ENCODE assay signal across 18 mouse cellular contexts in genomic region chr10:59013618-59014017, GRCm38 (mm10).
DNase-seq lines count a peak whose midpoint lies in the region; ATAC-seq and TF ChIP-seq lines count a peak whose summit lies in the region.
"Had no signal": no experiment of that assay in that cellular context is flagged by ENCODE, and none has a peak within 500 bp of the region (broad histone marks: within the 10 kb centered on the region; RNA-seq: fewer than 3 reads in every experiment).

No protein-coding gene starts in this region.

- H3K36me3 ChIP-seq in forebrain, embryonic 15.5 days: no peaks in the 10 kb centered on the region
- H3K36me3 ChIP-seq in forebrain, embryonic 11.5 days (ENCODE audit: control insufficient read depth, insufficient read depth, low read length): no peaks in the 10 kb centered on the region
- H3K36me3 ChIP-seq in midbrain, postnatal 0 days (ENCODE audit: insufficient read depth, low read length): no peaks in the 10 kb centered on the region
- no peaks in the 10 kb centered on the region for H3K36me3 ChIP-seq in midbrain, embryonic 11.5 days (ENCODE audit: control insufficient read depth, insufficient read depth, low read length)
- no peaks in the 10 kb centered on the region for H3K36me3 ChIP-seq in forebrain, postnatal 0 days (ENCODE audit: insufficient read depth)
- H3K36me3 ChIP-seq: embryonic facial prominence, embryonic 13.5 days; heart, embryonic 13.5 days; hindbrain, embryonic 12.5 days had no signal

- no peak overlapping the region for H3K4me3 ChIP-seq in forebrain, embryonic 15.5 days
- H3K4me3 ChIP-seq in forebrain, embryonic 11.5 days (ENCODE audit: low read depth, low read length): no peak overlapping the region
- H3K4me3 ChIP-seq in midbrain, postnatal 0 days (ENCODE audit: low read depth, low read length): no peak overlapping the region
- H3K4me3 ChIP-seq in midbrain, embryonic 11.5 days (ENCODE audit: low read depth, low read length): no peak overlapping the region
- H3K4me3 ChIP-seq in forebrain, postnatal 0 days (ENCODE audit: low read depth, low read length): no peak overlapping the region
- H3K4me3 ChIP-seq: embryonic facial prominence, embryonic 13.5 days; heart, embryonic 13.5 days; hindbrain, embryonic 12.5 days had no signal

- no peak for TF ChIP-seq CTCF in midbrain, postnatal 0 days (IDR thresholded peaks at IDR 0.05)
- no peak for TF ChIP-seq CTCF in forebrain, postnatal 0 days (IDR thresholded peaks at IDR 0.05; ENCODE audit: low read depth)

- H3K4me1 ChIP-seq in forebrain, embryonic 15.5 days: no peaks in the 10 kb centered on the region
- no peaks in the 10 kb centered on the region for H3K4me1 ChIP-seq in forebrain, embryonic 11.5 days (replicated peaks; ENCODE audit: control insufficient read depth, insufficient read depth, low read length)
- H3K4me1 ChIP-seq in midbrain, postnatal 0 days (ENCODE audit: insufficient read depth, low read length): no peaks in the 10 kb centered on the region
- H3K4me1 ChIP-seq in midbrain, embryonic 11.5 days (ENCODE audit: control insufficient read depth, insufficient read depth, low read length): no peaks in the 10 kb centered on the region
- H3K4me1 ChIP-seq in forebrain, postnatal 0 days (ENCODE audit: insufficient read depth): no peaks in the 10 kb centered on the region
- H3K4me1 ChIP-seq: embryonic facial prominence, embryonic 13.5 days; heart, embryonic 13.5 days; hindbrain, embryonic 12.5 days had no signal

- 0 out of 2 replicates have a peak overlapping the region, but pooled peaks have one; percentile 17 for H3K27ac ChIP-seq in forebrain, embryonic 15.5 days (replicated peaks)
- no peak overlapping the region for H3K27ac ChIP-seq in forebrain, embryonic 11.5 days (ENCODE audit: low read depth, low read length)
- H3K27ac ChIP-seq in midbrain, postnatal 0 days (ENCODE audit: low read depth, low read length): no peak overlapping the region
- H3K27ac ChIP-seq in midbrain, embryonic 11.5 days (ENCODE audit: low read depth, low read length): no peak overlapping the region
- H3K27ac ChIP-seq in forebrain, postnatal 0 days (ENCODE audit: low read depth, low read length): no peak overlapping the region
- H3K27ac ChIP-seq: embryonic facial prominence, embryonic 13.5 days; heart, embryonic 13.5 days; hindbrain, embryonic 12.5 days had no signal

- ATAC-seq in forebrain, embryonic 15.5 days (replicated peaks): peak; percentile 29; the same call in 1 of the 2 replicates
- ATAC-seq in forebrain, embryonic 11.5 days (replicated peaks; ENCODE audit: low FRiP score): no peak
- ATAC-seq in midbrain, postnatal 0 days (ENCODE audit: low FRiP score): no peak
- ATAC-seq in midbrain, embryonic 11.5 days (ENCODE audit: low FRiP score): no peak
- ATAC-seq in forebrain, postnatal 0 days: peak; percentile 18; the same call in 1 of the 2 replicates
- ATAC-seq: intestine, embryonic 16.5 days had no signal

- H3K4me2 ChIP-seq in forebrain, embryonic 15.5 days (replicated peaks): no peak overlapping the region
- no peak overlapping the region for H3K4me2 ChIP-seq in forebrain, embryonic 11.5 days (ENCODE audit: low read depth, low read length, severe bottlenecking)
- no peak overlapping the region for H3K4me2 ChIP-seq in midbrain, postnatal 0 days (ENCODE audit: low read depth, low read length, poor library complexity, severe bottlenecking)
- no peak overlapping the region for H3K4me2 ChIP-seq in midbrain, embryonic 11.5 days
- H3K4me2 ChIP-seq in forebrain, postnatal 0 days (ENCODE audit: low read depth): no peak overlapping the region
- H3K4me2 ChIP-seq: embryonic facial prominence, embryonic 13.5 days; heart, embryonic 13.5 days; hindbrain, embryonic 12.5 days had no signal

- WGBS in forebrain, embryonic 15.5 days: 51% methylated on average over 9 of the region's 9 CpGs
- 88% methylated on average over 9 of the region's 9 CpGs for WGBS in forebrain, embryonic 11.5 days
- WGBS in midbrain, postnatal 0 days: 81% methylated on average over 9 of the region's 9 CpGs
- 91% methylated on average over 9 of the region's 9 CpGs for WGBS in midbrain, embryonic 11.5 days
- 52% methylated on average over 9 of the region's 9 CpGs for WGBS in forebrain, postnatal 0 days

- H3K9me3 ChIP-seq in forebrain, embryonic 15.5 days: no peaks in the 10 kb centered on the region
- H3K9me3 ChIP-seq in forebrain, embryonic 11.5 days (ENCODE audit: control insufficient read depth, low read length): peaks cover 3% of the 10 kb centered on the region; the same call in 1 of the 2 replicates
- H3K9me3 ChIP-seq in midbrain, postnatal 0 days (ENCODE audit: low read length): no peaks in the 10 kb centered on the region
- no peaks in the 10 kb centered on the region for H3K9me3 ChIP-seq in midbrain, embryonic 11.5 days (ENCODE audit: control insufficient read depth, low read length)
- H3K9me3 ChIP-seq in forebrain, postnatal 0 days (ENCODE audit: low read length): no peaks in the 10 kb centered on the region
- H3K9me3 ChIP-seq: embryonic facial prominence, embryonic 13.5 days; hindbrain, embryonic 12.5 days had no signal

- H3K9ac ChIP-seq in forebrain, embryonic 15.5 days (replicated peaks): no peak overlapping the region
- H3K9ac ChIP-seq in forebrain, embryonic 11.5 days (ENCODE audit: low read length): no peak overlapping the region
- H3K9ac ChIP-seq in midbrain, postnatal 0 days (replicated peaks; ENCODE audit: low read length, poor library complexity, severe bottlenecking): no peak overlapping the region
- H3K9ac ChIP-seq in midbrain, embryonic 11.5 days (ENCODE audit: low read length): no peak overlapping the region
- no peak overlapping the region for H3K9ac ChIP-seq in forebrain, postnatal 0 days
- H3K9ac ChIP-seq: embryonic facial prominence, embryonic 13.5 days; heart, embryonic 13.5 days; hindbrain, embryonic 12.5 days had no signal

- DNase-seq in forebrain, embryonic 11.5 days (ENCODE audit: low spot score): no peak
- peak; percentile 21 for DNase-seq in midbrain, postnatal 0 days (ENCODE audit: low spot score)
- no peak for DNase-seq in midbrain, embryonic 11.5 days (ENCODE audit: low spot score, missing footprints)
- DNase-seq in forebrain, postnatal 0 days: no peak
- no peak for DNase-seq in layer of hippocampus, postnatal 25 days (ENCODE audit: extremely low spot score in 1 of 2, low spot score in 1 of 2)
- DNase-seq: adrenal gland, adult 2 months; adrenal gland, postnatal 25 days; cerebellum, adult 8-10 months; cerebellum, postnatal 25 days; gastrocnemius, postnatal 36 days; heart, adult 11 months; heart, postnatal 36 days; kidney, adult 2 months had no signal

- H3K27me3 ChIP-seq in forebrain, embryonic 15.5 days: no peaks in the 10 kb centered on the region
- no peaks in the 10 kb centered on the region for H3K27me3 ChIP-seq in forebrain, embryonic 11.5 days (ENCODE audit: control insufficient read depth, insufficient read depth, low read length)
- H3K27me3 ChIP-seq in midbrain, postnatal 0 days (ENCODE audit: insufficient read depth, low read length): no peaks in the 10 kb centered on the region
- H3K27me3 ChIP-seq in midbrain, embryonic 11.5 days (ENCODE audit: control insufficient read depth, insufficient read depth, low read length): no peaks in the 10 kb centered on the region
- no peaks in the 10 kb centered on the region for H3K27me3 ChIP-seq in forebrain, postnatal 0 days (ENCODE audit: insufficient read depth, low read length)
- H3K27me3 ChIP-seq: embryonic facial prominence, embryonic 13.5 days; heart, embryonic 13.5 days; hindbrain, embryonic 12.5 days had no signal

Comparison
In these comparisons a context has a peak if more than half of its experiments do, and no peak if none do; other contexts are left out.
1. ATAC-seq: peak in forebrain, embryonic 15.5 days (single experiment) and forebrain, postnatal 0 days (single experiment); none in forebrain, embryonic 11.5 days (single experiment), midbrain, postnatal 0 days (single experiment) and midbrain, embryonic 11.5 days (single experiment).